ENCODE assay signal across 9 mouse cellular contexts in genomic region chr11:70201691-70202090, GRCm38 (mm10). TPM values are rescaled to one million over a fixed set of nuclear protein-coding genes. Genes with fewer than 3 reads are reported as not detected.
DNase-seq lines count a peak whose midpoint lies in the region; ATAC-seq lines count a peak whose summit lies in the region.
"Had no signal": no experiment of that assay in that cellular context is flagged by ENCODE, and none has a peak within 500 bp of the region (broad histone marks: within the 10 kb centered on the region; RNA-seq: fewer than 3 reads in every experiment).

No protein-coding gene starts in this region.

- no peak overlapping the region for H3K9ac ChIP-seq in midbrain, embryonic 11.5 days (ENCODE audit: low read length)
- H3K9ac ChIP-seq in midbrain, embryonic 15.5 days = no peak overlapping the region
- no peak overlapping the region for H3K9ac ChIP-seq in liver, embryonic 11.5 days (ENCODE audit: low read depth, low read length)
- H3K9ac ChIP-seq: heart, embryonic 13.5 days had no signal

- H3K4me1 ChIP-seq in midbrain, embryonic 11.5 days (ENCODE audit: control insufficient read depth, insufficient read depth, low read length) = no peaks in the 10 kb centered on the region
- H3K4me1 ChIP-seq in midbrain, embryonic 15.5 days = no peaks in the 10 kb centered on the region
- no peaks in the 10 kb centered on the region for H3K4me1 ChIP-seq in liver, embryonic 11.5 days (replicated peaks; ENCODE audit: control insufficient read depth, insufficient read depth, low read length)

- no peak overlapping the region for H3K4me2 ChIP-seq in midbrain, embryonic 11.5 days
- H3K4me2 ChIP-seq in midbrain, embryonic 15.5 days = no peak overlapping the region
- no peak overlapping the region for H3K4me2 ChIP-seq in liver, embryonic 11.5 days
- H3K4me2 ChIP-seq: heart, embryonic 13.5 days had no signal

- no peak overlapping the region for H3K4me3 ChIP-seq in midbrain, embryonic 11.5 days (ENCODE audit: low read depth, low read length)
- H3K4me3 ChIP-seq in midbrain, embryonic 15.5 days = no peak overlapping the region
- no peak overlapping the region for H3K4me3 ChIP-seq in liver, embryonic 11.5 days (ENCODE audit: low read depth, low read length)
- H3K4me3 ChIP-seq: heart, embryonic 13.5 days had no signal

- no peak overlapping the region for H3K27ac ChIP-seq in midbrain, embryonic 11.5 days (ENCODE audit: low read depth, low read length)
- H3K27ac ChIP-seq in midbrain, embryonic 15.5 days = no peak overlapping the region
- no peak overlapping the region for H3K27ac ChIP-seq in liver, embryonic 11.5 days (ENCODE audit: low read depth, low read length)
- H3K27ac ChIP-seq: heart, embryonic 13.5 days had no signal

- 36% methylated on average over 5 of the region's 5 CpGs for WGBS in midbrain, embryonic 11.5 days
- 43% methylated on average over 5 of the region's 5 CpGs for whole genome bisulfite sequencing in midbrain, embryonic 15.5 days
- 37% methylated on average over 5 of the region's 5 CpGs for WGBS in liver, embryonic 11.5 days

- no peak for ATAC-seq in midbrain, embryonic 11.5 days (ENCODE audit: low FRiP score)
- ATAC-seq in midbrain, embryonic 15.5 days (replicated peaks) = no peak
- ATAC-seq in liver, embryonic 11.5 days (replicated peaks; ENCODE audit: low FRiP score) = no peak

- H3K27me3 ChIP-seq in midbrain, embryonic 11.5 days (ENCODE audit: control insufficient read depth, insufficient read depth, low read length) = no peaks in the 10 kb centered on the region
- no peaks in the 10 kb centered on the region for H3K27me3 ChIP-seq in midbrain, embryonic 15.5 days (replicated peaks)
- peaks cover 2% of the 10 kb centered on the region; the same call in 1 of the 2 replicates for H3K27me3 ChIP-seq in liver, embryonic 11.5 days (replicated peaks; ENCODE audit: control insufficient read depth, insufficient read depth, low read length)

- no peaks in the 10 kb centered on the region for H3K9me3 ChIP-seq in midbrain, embryonic 11.5 days (ENCODE audit: control insufficient read depth, low read length)
- H3K9me3 ChIP-seq in midbrain, embryonic 15.5 days = no peaks in the 10 kb centered on the region
- no peaks in the 10 kb centered on the region for H3K9me3 ChIP-seq in liver, embryonic 11.5 days (ENCODE audit: control insufficient read depth, low read length)
- H3K9me3 ChIP-seq: heart, embryonic 13.5 days had no signal

- peak; percentile 96 for DNase-seq in midbrain, embryonic 11.5 days (ENCODE audit: low spot score, missing footprints)
- peak; percentile 63 for DNase-seq in c-Kit-negative CD71-positive TER-119-positive erythroid progenitor cells, embryonic 14.5 days (ENCODE audit: low read depth, low spot score)
- DNase-seq in forelimb bud, embryonic 11.5 days (ENCODE audit: low read depth, low spot score) = peak; percentile 83
- DNase-seq in kidney, adult 18-20 months = peak; percentile 90
- DNase-seq in liver, embryonic 11.5 days (ENCODE audit: low spot score) = peak; percentile 68
- peak; percentile 90 for DNase-seq in retina, embryonic 14.5 days (ENCODE audit: low spot score)
- peak; percentile 82 for DNase-seq in thymus, postnatal 14 days

- no peaks in the 10 kb centered on the region for H3K36me3 ChIP-seq in midbrain, embryonic 11.5 days (ENCODE audit: control insufficient read depth, insufficient read depth, low read length)
- H3K36me3 ChIP-seq in midbrain, embryonic 15.5 days (replicated peaks) = no peaks in the 10 kb centered on the region
- no peaks in the 10 kb centered on the region for H3K36me3 ChIP-seq in liver, embryonic 11.5 days (ENCODE audit: control insufficient read depth, insufficient read depth, low read length)
- H3K36me3 ChIP-seq: heart, embryonic 13.5 days had no signal

RNA-seq across cellular contexts. Expression of gene Slc16a11, which starts 10.9 kb away (rescaled TPM):
- 0.19 and 0.30 TPM in 2 replicates for polyA plus RNA-seq in midbrain, embryonic 11.5 days (2014; fragmentation: Nextera tagmentation; extraction: Ambion mirVana)
- polyA plus RNA-seq in midbrain, embryonic 15.5 days (2015; fragmentation: Nextera tagmentation; extraction: Ambion mirVana) = 6.4 and 8.6 TPM in 2 replicates
- polyA plus RNA-seq in liver, embryonic 11.5 days (2014; fragmentation: Nextera tagmentation; extraction: Ambion mirVana) = 0.75 and 0.81 TPM in 2 replicates

RNA-seq across cellular contexts. Expression of gene Slc16a13, which starts 19.2 kb away (rescaled TPM):
- polyA plus RNA-seq in midbrain, embryonic 11.5 days (2014; fragmentation: Nextera tagmentation; extraction: Ambion mirVana) = 14.9 and 15.8 TPM in 2 replicates
- polyA plus RNA-seq in midbrain, embryonic 15.5 days (2015; fragmentation: Nextera tagmentation; extraction: Ambion mirVana) = 14.2 and 15.0 TPM in 2 replicates
- polyA plus RNA-seq in liver, embryonic 11.5 days (2014; fragmentation: Nextera tagmentation; extraction: Ambion mirVana) = 9.1 and 10.1 TPM in 2 replicates

RNA-seq across cellular contexts. Expression of gene Bcl6b, which starts 27.9 kb away (rescaled TPM):
- 4.9 and 5.4 TPM in 2 replicates for polyA plus RNA-seq in midbrain, embryonic 11.5 days (2014; fragmentation: Nextera tagmentation; extraction: Ambion mirVana)
- polyA plus RNA-seq in midbrain, embryonic 15.5 days (2015; fragmentation: Nextera tagmentation; extraction: Ambion mirVana) = 5.3 and 5.6 TPM in 2 replicates
- 6.8 and 7.3 TPM in 2 replicates for polyA plus RNA-seq in liver, embryonic 11.5 days (2014; fragmentation: Nextera tagmentation; extraction: Ambion mirVana)

RNA-seq across cellular contexts. Expression of gene 0610010K14Rik, which starts 36.0 kb away (rescaled TPM):
- 226 and 232 TPM in 2 replicates for polyA plus RNA-seq in midbrain, embryonic 11.5 days (2014; fragmentation: Nextera tagmentation; extraction: Ambion mirVana)
- 173 TPM in 2 replicates for polyA plus RNA-seq in midbrain, embryonic 15.5 days (2015; fragmentation: Nextera tagmentation; extraction: Ambion mirVana)
- 138 and 140 TPM in 2 replicates for polyA plus RNA-seq in liver, embryonic 11.5 days (2014; fragmentation: Nextera tagmentation; extraction: Ambion mirVana)

RNA-seq across cellular contexts. Expression of gene Gm21988, which starts 37.9 kb away (rescaled TPM):
- 9.7 and 12.1 TPM in 2 replicates for polyA plus RNA-seq in midbrain, embryonic 11.5 days (2014; fragmentation: Nextera tagmentation; extraction: Ambion mirVana)
- polyA plus RNA-seq in midbrain, embryonic 15.5 days (2015; fragmentation: Nextera tagmentation; extraction: Ambion mirVana) = 13.0 and 14.1 TPM in 2 replicates
- polyA plus RNA-seq in liver, embryonic 11.5 days (2014; fragmentation: Nextera tagmentation; extraction: Ambion mirVana) = 7.6 and 9.6 TPM in 2 replicates
